Mouse (Mus musculus) ES-Bruce4 (cell line): ENCODE data around the gene Cemip. TPM values are rescaled to one million over a fixed set of nuclear protein-coding genes. Genes with fewer than 3 reads are reported as not detected.

ENCODE experiments used
- H3K27ac ChIP-seq: 2 replicates; pipeline ENCODE4 v1.5.1; 2012; ENCODE audit warnings: low read length, inconsistent platforms; ENCODE audit not compliant: insufficient read depth
- H3K27me3 ChIP-seq: 2 replicates; pipeline ENCODE4 v1.6.1; 2012; ENCODE audit warnings: mild to moderate bottlenecking, low read length, inconsistent platforms; ENCODE audit not compliant: control insufficient read depth, poor library complexity, insufficient read depth, severe bottlenecking
- H3K36me3 ChIP-seq: 2 replicates; pipeline ENCODE4 v1.6.1; 2012; ENCODE audit warnings: inconsistent platforms, mild to moderate bottlenecking, low read length, moderate library complexity; ENCODE audit not compliant: control insufficient read depth, poor library complexity, insufficient read depth, severe bottlenecking
- H3K4me1 ChIP-seq: one replicate; pipeline ENCODE4 v1.8.1; 2011; ENCODE audit warnings: low read length; ENCODE audit not compliant: control insufficient read depth, insufficient read depth
- H3K4me3 ChIP-seq: 2 replicates; pipeline ENCODE4 v1.5.1; 2011; ENCODE audit warnings: low read depth, mild to moderate bottlenecking, low read length
- H3K9ac ChIP-seq: 2 replicates; pipeline ENCODE4 v1.6.1; 2012; ENCODE audit warnings: low read depth, mild to moderate bottlenecking, inconsistent platforms; ENCODE audit not compliant: poor library complexity, severe bottlenecking
- H3K9me3 ChIP-seq: replicated peaks from 2 replicates; pipeline ENCODE4 v1.6.1; 2012; ENCODE audit warnings: mild to moderate bottlenecking, low read length, inconsistent platforms; ENCODE audit not compliant: control insufficient read depth, poor library complexity, insufficient read depth, severe bottlenecking
- CTCF ChIP-seq: IDR thresholded peaks from one replicate; pipeline ENCODE4 v1.8.1; 2011; ENCODE audit warnings: low read depth, low read length
- EP300 ChIP-seq: IDR thresholded peaks from 2 replicates; pipeline ENCODE4 v1.6.1; 2011; ENCODE audit warnings: low read depth, low read length; ENCODE audit not compliant: insufficient read depth
- POLR2A ChIP-seq: IDR thresholded peaks from one replicate; pipeline ENCODE4 v1.8.1; 2011; ENCODE audit warnings: low read length; ENCODE audit not compliant: insufficient read depth
- polyA plus RNA-seq: library from polyadenylated mRNA; stranded (reverse); fragments of >200 nt; gene quantifications from 2 replicates; pipeline ENCODE4 v1.2.4, GENCODE M21; 2011; ENCODE audit warnings: low read depth; ENCODE audit not compliant: missing spikeins, insufficient read depth, insufficient read length

Cemip gene
- polyA plus RNA-seq, 1 experiment = 0.72 TPM

GRCm38 (mm10) chr7:84115385-84115784 is 29.1 kb upstream of the Cemip start:
- Histone ChIP-seq H3K27me3 (no peaks in the 10 kb centered on the region), H3K4me3 (no peak overlapping the region), H3K36me3 (peaks cover 20% of the 10 kb centered on the region)

GRCm38 (mm10) chr7:84114775-84115174 is 28.5 kb upstream of the Cemip start:
- H3K9ac ChIP-seq = no peak overlapping the region
- H3K27ac ChIP-seq = no peak overlapping the region
- H3K27me3 ChIP-seq = no peaks in the 10 kb centered on the region
- H3K36me3 ChIP-seq = peaks cover 26% of the 10 kb centered on the region
- no peaks in the 10 kb centered on the region for H3K4me1 ChIP-seq
- no peak overlapping the region for H3K4me3 ChIP-seq
- H3K9me3 ChIP-seq = no peaks in the 10 kb centered on the region; the same call in 1 of the 2 replicates
- no peak for TF ChIP-seq EP300

More at GRCm38 (mm10) chr7:84115385-84115784, 29.1 kb upstream of the Cemip start:
- Histone ChIP-seq H3K9ac (no peak overlapping the region), H3K9me3 (no peaks in the 10 kb centered on the region; the same call in 1 of the 2 replicates), H3K27ac (no peak overlapping the region), H3K4me1 (no peaks in the 10 kb centered on the region)
- no peak for TF ChIP-seq CTCF
- TF ChIP-seq POLR2A = no peak
- no peak for TF ChIP-seq EP300

GRCm38 (mm10) chr7:84113035-84113390 is 26.7 kb upstream of the Cemip start:
- no peak for TF ChIP-seq CTCF
- TF ChIP-seq POLR2A = no peak
- no peak for TF ChIP-seq EP300
- H3K9me3 ChIP-seq = no peaks in the 10 kb centered on the region; the same call in 1 of the 2 replicates
- no peak overlapping the region for H3K4me3 ChIP-seq
- no peaks in the 10 kb centered on the region for H3K4me1 ChIP-seq
- no peak overlapping the region for H3K27ac ChIP-seq
- no peaks in the 10 kb centered on the region for H3K27me3 ChIP-seq
- H3K36me3 ChIP-seq = peaks cover 29% of the 10 kb centered on the region
- H3K9ac ChIP-seq = no peak overlapping the region

GRCm38 (mm10) chr7:84112351-84113034 is 26.2 kb upstream of the Cemip start:
- Histone ChIP-seq H3K27ac (no peak overlapping the region), H3K4me1 (no peaks in the 10 kb centered on the region), H3K27me3 (no peaks in the 10 kb centered on the region), H3K4me3 (no peak overlapping the region), H3K9me3 (no peaks in the 10 kb centered on the region; the same call in 1 of the 2 replicates), H3K36me3 (peaks cover 29% of the 10 kb centered on the region), H3K9ac (no peak overlapping the region)
- TF ChIP-seq EP300 (no peak), CTCF (no peak), POLR2A (no peak)

GRCm38 (mm10) chr7:84111716-84112350 is 25.5 kb upstream of the Cemip start:
- Histone ChIP-seq H3K4me1 (no peaks in the 10 kb centered on the region), H3K4me3 (no peak overlapping the region), H3K36me3 (peaks cover 25% of the 10 kb centered on the region), H3K27me3 (no peaks in the 10 kb centered on the region), H3K9ac (no peak overlapping the region), H3K27ac (no peak overlapping the region), H3K9me3 (no peaks in the 10 kb centered on the region; the same call in 1 of the 2 replicates)
- TF ChIP-seq POLR2A (no peak), EP300 (no peak), CTCF (no peak)

GRCm38 (mm10) chr7:84106942-84107341 is 20.6 kb upstream of the Cemip start:
- Histone ChIP-seq H3K4me1 (no peaks in the 10 kb centered on the region), H3K27ac (no peak overlapping the region), H3K36me3 (peaks cover 15% of the 10 kb centered on the region)

More at GRCm38 (mm10) chr7:84106942-84107341, 20.6 kb upstream of the Cemip start:
- TF ChIP-seq EP300 (no peak), POLR2A (no peak), CTCF (no peak)
- no peak overlapping the region for H3K9ac ChIP-seq
- H3K9me3 ChIP-seq = no peaks in the 10 kb centered on the region
- no peaks in the 10 kb centered on the region for H3K27me3 ChIP-seq
- no peak overlapping the region for H3K4me3 ChIP-seq
